Comparison of ENCODE assay signal across 8 mouse cellular contexts in the genomic region with DNA sequence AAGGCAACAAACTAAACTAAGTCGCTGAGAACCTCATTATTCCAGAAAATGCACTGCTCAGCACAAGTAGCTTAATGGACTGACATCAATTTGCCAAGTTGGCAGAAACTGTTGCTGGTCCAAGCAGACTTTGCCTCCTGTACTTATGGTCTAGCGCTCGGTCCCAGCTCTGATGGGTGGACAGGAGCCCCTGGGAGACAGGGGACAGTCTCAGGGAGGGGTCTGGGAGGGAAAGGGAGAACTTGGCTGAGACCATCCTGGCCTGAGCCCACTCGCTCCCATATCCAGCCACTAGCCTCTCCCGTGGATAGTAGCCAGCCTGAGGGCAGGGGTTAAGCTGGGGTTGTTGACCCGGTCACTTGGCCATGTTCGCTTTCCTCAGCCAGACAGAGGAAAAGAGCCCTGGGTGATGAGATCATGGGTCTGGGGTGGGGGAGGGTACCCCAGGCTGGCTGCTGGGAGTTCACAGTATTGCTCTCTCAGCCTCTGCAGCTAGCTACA. TPM values are rescaled to one million over a fixed set of nuclear protein-coding genes. Genes with fewer than 3 reads are reported as not detected.
DNase-seq lines count a peak whose midpoint lies in the region; ATAC-seq and TF ChIP-seq lines count a peak whose summit lies in the region.

No protein-coding gene starts in this region.

- H3K9ac ChIP-seq in hindbrain, embryonic 13.5 days: peak overlapping the region; percentile 39; the same call in 1 of the 2 replicates
- 0 out of 2 replicates have a peak overlapping the region, but pooled peaks have one; percentile 14 for H3K9ac ChIP-seq in midbrain, postnatal 0 days (replicated peaks; ENCODE audit: low read length, poor library complexity, severe bottlenecking)

- no peaks in the 10 kb centered on the region for H3K9me3 ChIP-seq in hindbrain, embryonic 13.5 days
- H3K9me3 ChIP-seq in midbrain, postnatal 0 days (ENCODE audit: low read length): no peaks in the 10 kb centered on the region

- WGBS in hindbrain, embryonic 13.5 days: 39% methylated on average over 7 of the region's 7 CpGs
- 41% methylated on average over 7 of the region's 7 CpGs for WGBS in midbrain, postnatal 0 days

- H3K36me3 ChIP-seq in hindbrain, embryonic 13.5 days: no peaks in the 10 kb centered on the region
- H3K36me3 ChIP-seq in midbrain, postnatal 0 days (ENCODE audit: insufficient read depth, low read length): peaks cover under 1% of the 10 kb centered on the region; the same call in 1 of the 2 replicates

- no peak for TF ChIP-seq CTCF in midbrain, postnatal 0 days (IDR thresholded peaks at IDR 0.05)

- no peak overlapping the region for H3K4me3 ChIP-seq in hindbrain, embryonic 13.5 days
- H3K4me3 ChIP-seq in midbrain, postnatal 0 days (ENCODE audit: low read depth, low read length): no peak overlapping the region

- peak overlapping the region; percentile 27 for H3K4me2 ChIP-seq in hindbrain, embryonic 13.5 days
- H3K4me2 ChIP-seq in midbrain, postnatal 0 days (ENCODE audit: low read depth, low read length, poor library complexity, severe bottlenecking): peak overlapping the region; percentile 33

- DNase-seq in cerebellum, postnatal 14 days: peak; percentile 18 to 38
- DNase-seq in cerebellum, adult 9-10 months: no peak
- peak; percentile 75 for DNase-seq in gastrocnemius, adult 18-20 months (ENCODE audit: low spot score)
- peak; percentile 62 for DNase-seq in liver
- peak; percentile 46 for DNase-seq in midbrain, postnatal 0 days (ENCODE audit: low spot score)
- no peak for DNase-seq in frontal cortex, postnatal 14 days (ENCODE audit: low spot score in 2 of 2)
- DNase-seq in thymus, postnatal 4 days: no peak

- 0 out of 2 replicates have a peak, but pooled peaks cover 3% of the 10 kb centered on the region for H3K27me3 ChIP-seq in hindbrain, embryonic 13.5 days
- no peaks in the 10 kb centered on the region for H3K27me3 ChIP-seq in midbrain, postnatal 0 days (ENCODE audit: insufficient read depth, low read length)

- peaks cover 65% of the 10 kb centered on the region for H3K4me1 ChIP-seq in hindbrain, embryonic 13.5 days (replicated peaks)
- H3K4me1 ChIP-seq in midbrain, postnatal 0 days (ENCODE audit: insufficient read depth, low read length): peaks cover 14% of the 10 kb centered on the region; the same call in 1 of the 2 replicates

- H3K27ac ChIP-seq in hindbrain, embryonic 13.5 days: peak overlapping the region; percentile 60
- peak overlapping the region; percentile 43; the same call in 1 of the 2 replicates for H3K27ac ChIP-seq in midbrain, postnatal 0 days (ENCODE audit: low read depth, low read length)

- ATAC-seq in hindbrain, embryonic 13.5 days (ENCODE audit: low FRiP score): no peak
- ATAC-seq in midbrain, postnatal 0 days (ENCODE audit: low FRiP score): no peak

RNA-seq across cellular contexts. Expression of a gene that starts 3.4 kb away (rescaled TPM):
- total RNA-seq in gastrocnemius, adult 18-20 months (2021): 1 to 10 TPM; 2.3 to 3.0 TPM
- 4.3 and 4.6 TPM in 2 replicates for polyA plus RNA-seq in hindbrain, embryonic 13.5 days (2015; fragmentation: Nextera tagmentation; extraction: Ambion mirVana)
- total RNA-seq in midbrain, postnatal 0 days (2014; rRNA removed): 10.5 and 11.3 TPM in 2 replicates
- 3.3 and 3.8 TPM in 2 replicates for polyA plus RNA-seq in midbrain, postnatal 0 days (2015; fragmentation: Nextera tagmentation; extraction: Ambion mirVana)

RNA-seq across cellular contexts. Expression of a gene that starts 38.7 kb away (rescaled TPM):
- total RNA-seq in gastrocnemius, adult 18-20 months (2021): 1 to 10 TPM; 3.0 to 4.1 TPM
- 9.4 and 10.6 TPM in 2 replicates for polyA plus RNA-seq in hindbrain, embryonic 13.5 days (2015; fragmentation: Nextera tagmentation; extraction: Ambion mirVana)
- total RNA-seq in midbrain, postnatal 0 days (2014; rRNA removed): 17.3 and 18.4 TPM in 2 replicates
- 6.1 and 7.0 TPM in 2 replicates for polyA plus RNA-seq in midbrain, postnatal 0 days (2015; fragmentation: Nextera tagmentation; extraction: Ambion mirVana)

RNA-seq across cellular contexts. Expression of a gene that starts 41.9 kb away (rescaled TPM):
- total RNA-seq in gastrocnemius, adult 18-20 months (2021): 1 to 10 TPM; 6.0 to 6.4 TPM
- polyA plus RNA-seq in hindbrain, embryonic 13.5 days (2015; fragmentation: Nextera tagmentation; extraction: Ambion mirVana): 207 and 235 TPM in 2 replicates
- total RNA-seq in midbrain, postnatal 0 days (2014; rRNA removed): 105 and 119 TPM in 2 replicates
- polyA plus RNA-seq in midbrain, postnatal 0 days (2015; fragmentation: Nextera tagmentation; extraction: Ambion mirVana): 111 and 113 TPM in 2 replicates

RNA-seq across cellular contexts. Expression of a gene that starts 57.1 kb away (rescaled TPM):
- 10 to 100 TPM; 35.4 to 40.1 TPM for total RNA-seq in gastrocnemius, adult 18-20 months (2021)
- 144 and 147 TPM in 2 replicates for polyA plus RNA-seq in hindbrain, embryonic 13.5 days (2015; fragmentation: Nextera tagmentation; extraction: Ambion mirVana)
- total RNA-seq in midbrain, postnatal 0 days (2014; rRNA removed): 58.5 and 97.5 TPM in 2 replicates
- 114 and 116 TPM in 2 replicates for polyA plus RNA-seq in midbrain, postnatal 0 days (2015; fragmentation: Nextera tagmentation; extraction: Ambion mirVana)

Comparison
In these comparisons a context has a peak if more than half of its experiments do, and no peak if none do; other contexts are left out.
1. DNase-seq: peak in cerebellum, postnatal 14 days (2 of 2), gastrocnemius, adult 18-20 months (single experiment), liver (single experiment) and midbrain, postnatal 0 days (single experiment); none in cerebellum, adult 9-10 months (single experiment), frontal cortex, postnatal 14 days (0 of 2) and thymus, postnatal 4 days (single experiment).
2. RNA of a gene that starts 41.9 kb away (total RNA-seq): 105 to 119 TPM in midbrain, postnatal 0 days; 6.0 to 6.4 TPM in gastrocnemius, adult 18-20 months; every median in the first group is over 10 times any median in the second.